Mouse (Mus musculus): ENCODE measurements at regions not wholly inside any gene's neighbourhood (a gene's known extent, or its start where the extent isn't known, plus 50 kb on each side); places are given as distances from the start of the nearest gene placed in this dataset.

- no peak for TF ChIP-seq CTCF (IDR thresholded peaks at IDR 0.05; ENCODE audit: low read depth)
- TF ChIP-seq EP300 (IDR thresholded peaks at IDR 0.05; ENCODE audit: low read depth): no peak
These were observed 72.2 kb upstream of the Srd5a3 start for GRCm38 (mm10) chr5:76067881-76068280.

All from heart, postnatal 0 days (tissue).